ENCODE assay signal across 9 mouse cellular contexts in genomic region chr11:76268001-76268459, GRCm38 (mm10). TPM values are rescaled to one million over a fixed set of nuclear protein-coding genes. Genes with fewer than 3 reads are reported as not detected.
DNase-seq lines count a peak whose midpoint lies in the region; ATAC-seq lines count a peak whose summit lies in the region.
"Had no signal": no experiment of that assay in that cellular context is flagged by ENCODE, and none has a peak within 500 bp of the region (broad histone marks: within the 10 kb centered on the region; RNA-seq: fewer than 3 reads in every experiment).

No protein-coding gene starts in this region.

- no peak overlapping the region for H3K4me2 ChIP-seq in neural tube, embryonic 11.5 days (ENCODE audit: low read depth)
- no peak overlapping the region for H3K4me2 ChIP-seq in forebrain, embryonic 11.5 days (ENCODE audit: low read depth, low read length, severe bottlenecking)
- H3K4me2 ChIP-seq in neural tube, embryonic 15.5 days, result no peak overlapping the region

- ATAC-seq in neural tube, embryonic 11.5 days (ENCODE audit: insufficient read depth, low FRiP score, low TSS enrichment), result peak; percentile 45
- ATAC-seq in forebrain, embryonic 11.5 days (replicated peaks; ENCODE audit: low FRiP score), result peak; percentile 45; the same call in 1 of the 2 replicates
- peak; percentile 67 for ATAC-seq in neural tube, embryonic 15.5 days (ENCODE audit: low FRiP score)

- H3K36me3 ChIP-seq in neural tube, embryonic 11.5 days (ENCODE audit: control insufficient read depth, insufficient read depth, low read length), result peaks cover 3% of the 10 kb centered on the region; the same call in 1 of the 2 replicates
- no peaks in the 10 kb centered on the region for H3K36me3 ChIP-seq in forebrain, embryonic 11.5 days (ENCODE audit: control insufficient read depth, insufficient read depth, low read length)
- H3K36me3 ChIP-seq in neural tube, embryonic 15.5 days, result no peaks in the 10 kb centered on the region

- no peaks in the 10 kb centered on the region for H3K27me3 ChIP-seq in neural tube, embryonic 11.5 days (ENCODE audit: control insufficient read depth, insufficient read depth, low read length)
- H3K27me3 ChIP-seq in forebrain, embryonic 11.5 days (ENCODE audit: control insufficient read depth, insufficient read depth, low read length), result no peaks in the 10 kb centered on the region
- H3K27me3 ChIP-seq in neural tube, embryonic 15.5 days (replicated peaks), result no peaks in the 10 kb centered on the region

- peak overlapping the region; percentile 2; the same call in 1 of the 2 replicates for H3K9ac ChIP-seq in neural tube, embryonic 11.5 days (ENCODE audit: low read length)
- peak overlapping the region; percentile 30 for H3K9ac ChIP-seq in forebrain, embryonic 11.5 days (ENCODE audit: low read length)
- H3K9ac ChIP-seq in neural tube, embryonic 15.5 days (replicated peaks), result no peak overlapping the region; the same call in 1 of the 2 replicates

- H3K4me1 ChIP-seq in neural tube, embryonic 11.5 days (ENCODE audit: control insufficient read depth, insufficient read depth, low read length), result peaks cover 24% of the 10 kb centered on the region
- peaks cover 24% of the 10 kb centered on the region for H3K4me1 ChIP-seq in forebrain, embryonic 11.5 days (replicated peaks; ENCODE audit: control insufficient read depth, insufficient read depth, low read length)
- H3K4me1 ChIP-seq in neural tube, embryonic 15.5 days, result peaks cover 25% of the 10 kb centered on the region

- H3K4me3 ChIP-seq in neural tube, embryonic 11.5 days (ENCODE audit: low read depth, low read length), result no peak overlapping the region
- H3K4me3 ChIP-seq in forebrain, embryonic 11.5 days (ENCODE audit: low read depth, low read length), result no peak overlapping the region
- H3K4me3 ChIP-seq in neural tube, embryonic 15.5 days (replicated peaks), result no peak overlapping the region

- peak overlapping the region; percentile 84 for H3K27ac ChIP-seq in neural tube, embryonic 11.5 days (ENCODE audit: low read depth, low read length)
- peak overlapping the region; percentile 58 for H3K27ac ChIP-seq in forebrain, embryonic 11.5 days (ENCODE audit: low read depth, low read length)
- H3K27ac ChIP-seq in neural tube, embryonic 15.5 days (replicated peaks), result peak overlapping the region; percentile 78

- H3K9me3 ChIP-seq in neural tube, embryonic 11.5 days (ENCODE audit: control insufficient read depth, low read length), result no peaks in the 10 kb centered on the region
- no peaks in the 10 kb centered on the region for H3K9me3 ChIP-seq in forebrain, embryonic 11.5 days (ENCODE audit: control insufficient read depth, low read length)
- no peaks in the 10 kb centered on the region for H3K9me3 ChIP-seq in neural tube, embryonic 15.5 days (replicated peaks)

- 44% methylated on average over 5 of the region's 5 CpGs for WGBS in neural tube, embryonic 11.5 days
- WGBS in forebrain, embryonic 11.5 days, result 7% methylated on average over 5 of the region's 5 CpGs
- 25% methylated on average over 5 of the region's 5 CpGs for WGBS in neural tube, embryonic 15.5 days

- DNase-seq in neural tube, embryonic 11.5 days (ENCODE audit: low spot score), result peak; percentile 49
- DNase-seq in neural tube, embryonic 10.5 days (ENCODE audit: extremely low spot score, low spot score), result no peak
- no peak for DNase-seq in forebrain, embryonic 11.5 days (ENCODE audit: low spot score)
- peak; percentile 59 for DNase-seq in layer of hippocampus, adult 9-11 months
- DNase-seq in cerebellum, postnatal 14 days, result no peak
- DNase-seq in gastrocnemius, postnatal 25 days, result no peak
- DNase-seq in urinary bladder, postnatal 25 days (ENCODE audit: low spot score), result no peak

RNA-seq across cellular contexts. Expression of gene Glod4, which starts 24.5 kb away (rescaled TPM):
- polyA plus RNA-seq in neural tube, embryonic 11.5 days (2014; fragmentation: Nextera tagmentation; extraction: Ambion mirVana), result 116 and 118 TPM in 2 replicates
- 122 and 125 TPM in 2 replicates for polyA plus RNA-seq in forebrain, embryonic 11.5 days (2014; fragmentation: Nextera tagmentation; extraction: Ambion mirVana)
- polyA plus RNA-seq in neural tube, embryonic 15.5 days (2015; fragmentation: Nextera tagmentation; extraction: Ambion mirVana), result 112 and 123 TPM in 2 replicates
- 10 to 100 TPM; 19.7 to 20.4 TPM for total RNA-seq in gastrocnemius, postnatal 25 days (2021)

RNA-seq across cellular contexts. Expression of gene Mrm3, which starts 24.5 kb away (rescaled TPM):
- 18.6 and 18.8 TPM in 2 replicates for polyA plus RNA-seq in neural tube, embryonic 11.5 days (2014; fragmentation: Nextera tagmentation; extraction: Ambion mirVana)
- 18.6 and 20.7 TPM in 2 replicates for polyA plus RNA-seq in forebrain, embryonic 11.5 days (2014; fragmentation: Nextera tagmentation; extraction: Ambion mirVana)
- polyA plus RNA-seq in neural tube, embryonic 15.5 days (2015; fragmentation: Nextera tagmentation; extraction: Ambion mirVana), result 27.3 and 28.1 TPM in 2 replicates
- 10 to 100 TPM; 11.9 to 13.7 TPM for total RNA-seq in gastrocnemius, postnatal 25 days (2021)

RNA-seq across cellular contexts. Expression of gene Gemin4, which starts 50.6 kb away (rescaled TPM):
- polyA plus RNA-seq in neural tube, embryonic 11.5 days (2014; fragmentation: Nextera tagmentation; extraction: Ambion mirVana), result 37.9 and 43.6 TPM in 2 replicates
- 46.2 and 52.9 TPM in 2 replicates for polyA plus RNA-seq in forebrain, embryonic 11.5 days (2014; fragmentation: Nextera tagmentation; extraction: Ambion mirVana)
- polyA plus RNA-seq in neural tube, embryonic 15.5 days (2015; fragmentation: Nextera tagmentation; extraction: Ambion mirVana), result 13.8 and 20.1 TPM in 2 replicates
- 1 to 10 TPM; 1.4 to 1.5 TPM for total RNA-seq in gastrocnemius, postnatal 25 days (2021)

RNA-seq across cellular contexts. Expression of gene Dbil5, which starts 50.6 kb away (rescaled TPM):
- 0.46 TPM in 1 of 2 replicates, not detected in the other for polyA plus RNA-seq in neural tube, embryonic 11.5 days (2014; fragmentation: Nextera tagmentation; extraction: Ambion mirVana)
- polyA plus RNA-seq in forebrain, embryonic 11.5 days (2014; fragmentation: Nextera tagmentation; extraction: Ambion mirVana), result 0.48 TPM in 1 of 2 replicates, not detected in the other
- 0.38 and 0.79 TPM in 2 replicates for polyA plus RNA-seq in neural tube, embryonic 15.5 days (2015; fragmentation: Nextera tagmentation; extraction: Ambion mirVana)
- total RNA-seq in gastrocnemius, postnatal 25 days (2021), result under 1 TPM in 1 of 2 experiments, not detected in 1; 0.51 TPM
- total RNA-seq: adrenal gland, postnatal 36 days had no signal

Comparison
In these comparisons a context has a peak if more than half of its experiments do, and no peak if none do; other contexts are left out.
1. DNase-seq: peak in neural tube, embryonic 11.5 days (single experiment) and layer of hippocampus, adult 9-11 months (single experiment); none in neural tube, embryonic 10.5 days (single experiment), forebrain, embryonic 11.5 days (single experiment), cerebellum, postnatal 14 days (0 of 2), gastrocnemius, postnatal 25 days (single experiment) and urinary bladder, postnatal 25 days (single experiment).
2. Peak in every context shown above with its lines, with median percentiles within 50 percentile points of each other: ATAC-seq and H3K27ac ChIP-seq.